Mouse (Mus musculus): ENCODE measurements at regions not wholly inside any gene's neighbourhood (a gene's known extent, or its start where the extent isn't known, plus 50 kb on each side); places are given as distances from the start of the nearest gene placed in this dataset.

DNA sequence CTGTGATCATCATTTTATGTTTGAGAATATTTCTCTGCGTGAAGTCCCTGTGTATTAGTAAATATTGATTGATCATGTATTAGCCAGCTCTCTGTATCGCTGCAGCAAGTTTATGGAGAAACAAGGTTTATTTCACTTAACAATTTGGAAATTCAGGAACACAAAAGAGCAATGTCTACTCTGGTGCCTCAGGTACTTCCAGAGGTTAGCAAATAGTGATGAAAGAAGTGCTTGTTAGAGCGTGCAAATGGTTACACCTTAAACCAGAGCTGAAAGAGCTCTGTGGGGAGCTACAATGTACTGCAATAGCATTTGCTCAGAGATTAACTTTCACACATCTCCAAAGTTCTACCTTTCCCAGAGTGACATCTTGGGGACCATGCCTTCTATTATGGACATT lies 400.9 kb downstream of the Fam198b start:
- no peak for DNase-seq (ENCODE audit: low read depth, low spot score)
- TF ChIP-seq POLR2AphosphoS5 (IDR thresholded peaks at IDR 0.05; ENCODE audit: borderline replicate concordance, low read depth, low read length) (no peak), ETS1 (IDR thresholded peaks at IDR 0.05; ENCODE audit: low read depth, low read length) (no peak), EP300 (IDR thresholded peaks at IDR 0.05; ENCODE audit: low read depth in 1 of 2, low read length in 2 of 2) (no peak), MAZ (IDR thresholded peaks at IDR 0.05; ENCODE audit: low read depth, low read length) (no peak), NELFE (IDR thresholded peaks at IDR 0.05; ENCODE audit: low read depth, low read length) (no peak), GABPA (IDR thresholded peaks at IDR 0.05; ENCODE audit: low read depth, low read length) (no peak), RCOR1 (IDR thresholded peaks at IDR 0.05; ENCODE audit: low read depth, low read length) (no peak), MYC (IDR thresholded peaks at IDR 0.05; ENCODE audit: low read depth, low read length) (no peak), MAX (IDR thresholded peaks at IDR 0.05; ENCODE audit: low read length) (no peak), ZMIZ1 (IDR thresholded peaks at IDR 0.05; ENCODE audit: low read depth, low read length) (no peak), HCFC1 (IDR thresholded peaks at IDR 0.05; ENCODE audit: low read depth, low read length) (no peak), MYB (IDR thresholded peaks at IDR 0.05; ENCODE audit: low read depth, low read length) (no peak), MXI1 (IDR thresholded peaks at IDR 0.05; ENCODE audit: low read depth, low read length) (no peak)
- Histone ChIP-seq H3K27ac (ENCODE audit: control insufficient read depth, low read depth, low read length) (no peak overlapping the region), H3K9ac (ENCODE audit: control insufficient read depth, low read depth, low read length, poor library complexity, severe bottlenecking) (no peak overlapping the region), H3K9me3 (replicated peaks; ENCODE audit: insufficient read depth, low read length) (no peaks in the 10 kb centered on the region), H3K4me1 (ENCODE audit: control insufficient read depth in 1 of 2, insufficient read depth in 2 of 2, low read length in 2 of 2) (no peaks in the 10 kb centered on the region), H3K79me2 (ENCODE audit: control insufficient read depth, insufficient read depth, low read length, poor library complexity) (no peaks in the 10 kb centered on the region), H3K36me3 (ENCODE audit: control insufficient read depth in 1 of 2, insufficient read depth in 2 of 2, low read length in 2 of 2) (no peaks in the 10 kb centered on the region), H3K27me3 (ENCODE audit: control insufficient read depth in 1 of 2, insufficient read depth in 2 of 2, low read length in 2 of 2) (no peaks in the 10 kb centered on the region), H3K4me3 (ENCODE audit: control insufficient read depth in 1 of 2, insufficient read depth in 1 of 2, low read depth in 2 of 2, low read length in 2 of 2) (no peak overlapping the region)

DNA sequence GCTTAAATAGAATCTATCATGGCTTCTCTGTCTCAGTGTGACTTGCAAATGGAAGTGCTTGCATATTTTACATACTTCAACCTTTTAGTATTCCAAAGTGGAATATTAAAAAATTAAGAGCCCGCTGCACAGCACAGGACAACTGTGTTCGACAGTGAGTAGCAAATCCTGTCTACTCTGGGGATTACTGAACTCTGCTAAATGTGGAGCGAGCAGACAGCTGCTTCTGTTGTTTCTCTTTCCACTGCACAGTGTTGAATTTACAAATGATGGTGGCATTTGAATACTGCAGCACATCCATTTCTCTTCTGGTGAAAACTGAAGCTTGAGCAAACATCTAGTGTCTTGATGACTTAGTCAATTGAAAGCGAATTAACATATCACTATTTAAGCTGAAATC lies 409.2 kb downstream of the Fam198b start:
- Histone ChIP-seq H3K4me3 (ENCODE audit: control insufficient read depth in 1 of 2, insufficient read depth in 1 of 2, low read depth in 2 of 2, low read length in 2 of 2) (no peak overlapping the region), H3K27me3 (ENCODE audit: control insufficient read depth in 1 of 2, insufficient read depth in 2 of 2, low read length in 2 of 2) (no peaks in the 10 kb centered on the region), H3K9me3 (replicated peaks; ENCODE audit: insufficient read depth, low read length) (no peaks in the 10 kb centered on the region), H3K36me3 (ENCODE audit: control insufficient read depth in 1 of 2, insufficient read depth in 2 of 2, low read length in 2 of 2) (no peaks in the 10 kb centered on the region), H3K79me2 (ENCODE audit: control insufficient read depth, insufficient read depth, low read length, poor library complexity) (no peaks in the 10 kb centered on the region), H3K9ac (ENCODE audit: control insufficient read depth, low read depth, low read length, poor library complexity, severe bottlenecking) (no peak overlapping the region), H3K27ac (ENCODE audit: control insufficient read depth, low read depth, low read length) (no peak overlapping the region), H3K4me1 (ENCODE audit: control insufficient read depth in 1 of 2, insufficient read depth in 2 of 2, low read length in 2 of 2) (no peaks in the 10 kb centered on the region)
- DNase-seq (ENCODE audit: low read depth, low spot score), result no peak
- no peak for TF ChIP-seq ELF1 (IDR thresholded peaks at IDR 0.05; ENCODE audit: low read depth, low read length)
- no peak for TF ChIP-seq POLR2AphosphoS2 (IDR thresholded peaks at IDR 0.05; ENCODE audit: low read length)
- no peak for TF ChIP-seq MAFK (IDR thresholded peaks at IDR 0.05; ENCODE audit: borderline replicate concordance, low read depth, low read length)
- TF ChIP-seq NRF1 (IDR thresholded peaks at IDR 0.05; ENCODE audit: insufficient read depth, low read depth, low read length, poor library complexity, severe bottlenecking), result no peak
- TF ChIP-seq HCFC1 (IDR thresholded peaks at IDR 0.05; ENCODE audit: low read depth, low read length), result no peak

Measured in MEL (cell line).